Mouse (Mus musculus) forebrain, embryonic 11.5 days (tissue): ENCODE results near the gene Nprl3. TPM values are rescaled to one million over a fixed set of nuclear protein-coding genes. Genes with fewer than 3 reads are reported as not detected.
"Not testable (repeated sequence)": the region's sequence is repeated elsewhere in the genome, so short reads cannot be mapped to it uniquely, and the experiment has no call there.

Experiments
- ATAC-seq: fragments of 200-750 bp; cut with Nextera tagmentation; replicated peaks from 2 replicates; pipeline ENCODE4 v1.8.0; 2017; ENCODE audit warnings: moderate TSS enrichment; ENCODE audit not compliant: low FRiP score
- DNase-seq: peaks from one replicate; pipeline ENCODE4 v3.0.0-alpha.2; 2017; ENCODE audit warnings: low spot score
- H3K27ac ChIP-seq: fragments of 300-500 bp; sonication (generic); 2 replicates; pipeline ENCODE4 v1.5.1; 2014; ENCODE audit warnings: low read depth, low read length
- H3K27me3 ChIP-seq: fragments of 300-500 bp; sonication (generic); 2 replicates; pipeline ENCODE4 v1.6.1; 2014; ENCODE audit warnings: mild to moderate bottlenecking, low read length, mixed read lengths; ENCODE audit not compliant: control insufficient read depth, insufficient read depth
- H3K36me3 ChIP-seq: fragments of 300-500 bp; sonication (generic); 2 replicates; pipeline ENCODE4 v1.6.1; 2014; ENCODE audit warnings: mild to moderate bottlenecking, low read length, moderate library complexity, mixed read lengths; ENCODE audit not compliant: control insufficient read depth, insufficient read depth
- H3K4me1 ChIP-seq: fragments of 300-500 bp; sonication (generic); replicated peaks from 2 replicates; pipeline ENCODE4 v1.6.1; 2014; ENCODE audit warnings: low read length, mixed read lengths; ENCODE audit not compliant: control insufficient read depth, insufficient read depth
- H3K4me2 ChIP-seq: fragments of 300-500 bp; sonication (generic); 2 replicates; pipeline ENCODE4 v1.6.1; 2014; ENCODE audit warnings: low read depth, mild to moderate bottlenecking, low read length, moderate library complexity, mixed read lengths; ENCODE audit not compliant: severe bottlenecking
- H3K4me3 ChIP-seq: fragments of 300-500 bp; sonication (generic); 2 replicates; pipeline ENCODE4 v1.5.1; 2014; ENCODE audit warnings: low read depth, low read length
- H3K9ac ChIP-seq: fragments of 300-500 bp; sonication (generic); 2 replicates; pipeline ENCODE4 v1.6.1; 2014; ENCODE audit warnings: low read length
- H3K9me3 ChIP-seq: fragments of 300-500 bp; sonication (generic); 2 replicates; pipeline ENCODE4 v1.6.1; 2016; ENCODE audit warnings: low read length, mixed read lengths; ENCODE audit not compliant: control insufficient read depth
- WGBS: fragments of 180-500 bp; shearing (Covaris S2); extraction: QIAGEN DNeasy Blood & Tissue Kit; methylation state at CpG from one replicate; pipeline ENCODE4 v1.1.7; 2014; 5-methylcytosine and 5-hydroxymethylcytosine counted together
- polyA plus RNA-seq: library from polyadenylated mRNA; unstranded; fragments of >200 nt; fragmentation: Nextera tagmentation; extraction: Ambion mirVana; gene quantifications from 2 replicates; pipeline ENCODE4 v1.2.1, GENCODE M21; 2014

Nprl3 gene
- polyA plus RNA-seq, 1 experiment from 2014 or later, result 44.5 TPM

- no peaks in the 10 kb centered on the region for H3K9me3 ChIP-seq
- WGBS, result 63% methylated on average over 14 of the region's 17 CpGs
- no peak overlapping the region for H3K9ac ChIP-seq
- H3K27ac ChIP-seq, result no peak overlapping the region
- ATAC-seq (no peak), DNase-seq (no peak)
- no peaks in the 10 kb centered on the region; the same call in 1 of the 2 replicates for H3K27me3 ChIP-seq
- H3K4me3 ChIP-seq, result no peak overlapping the region
- peak overlapping the region; percentile 41 for H3K4me2 ChIP-seq
- H3K4me1 ChIP-seq, result no peaks in the 10 kb centered on the region
- H3K36me3 ChIP-seq, result no peaks in the 10 kb centered on the region
These were observed 33.1 kb upstream of the Nprl3 start for GRCm38 (mm10) chr11:32300279-32301267.

- DNase-seq, result peak; percentile 75
- not testable (repeated sequence) for ATAC-seq
These were observed 32.4 kb upstream of the Nprl3 start, which contains the start of gene Hbq1a for GRCm38 (mm10) chr11:32299865-32300264. TSS of gene Hbq1a (plus strand) at chr11:32300069.

DNA sequence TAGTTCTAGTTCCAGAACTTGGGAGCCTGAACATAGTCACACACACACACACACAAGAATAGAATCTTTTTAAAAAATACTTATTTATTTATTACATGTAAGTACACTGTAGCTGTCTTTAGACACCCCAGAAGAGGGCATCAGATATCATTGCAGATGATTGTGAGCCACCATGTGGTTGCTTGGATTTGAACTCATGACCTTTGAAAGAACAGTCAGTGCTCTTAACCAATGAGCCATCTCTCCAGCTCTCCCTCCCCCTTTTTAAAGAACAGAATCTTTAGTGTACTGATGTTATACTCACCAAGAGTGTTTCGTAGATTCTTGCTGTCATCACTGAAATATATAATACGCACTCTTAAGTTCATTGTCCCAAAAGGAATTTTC is 31.0 kb upstream of the Nprl3 start:
- WGBS, result 94% methylated on average over 2 of the region's 2 CpGs
- no peaks in the 10 kb centered on the region; the same call in 1 of the 2 replicates for H3K27me3 ChIP-seq

More at GRCm38 (mm10) chr11:32299865-32300264, 32.4 kb upstream of the Nprl3 start, which contains the start of gene Hbq1a:
- peak within 1 kb of the TSS; percentile 41 for H3K4me2 ChIP-seq
- H3K4me1 ChIP-seq, H3K36me3 ChIP-seq, H3K27ac ChIP-seq, H3K27me3 ChIP-seq, H3K9me3 ChIP-seq, H3K9ac ChIP-seq, H3K4me3 ChIP-seq: not testable (repeated sequence)
- WGBS, result 6% methylated on average over 16 of the region's 16 CpGs

GRCm38 (mm10) chr11:32297866-32298531 is 30.5 kb upstream of the Nprl3 start:
- H3K4me3 ChIP-seq, result no peak overlapping the region
- ATAC-seq (no peak), DNase-seq (no peak)
- H3K4me1 ChIP-seq, result no peaks in the 10 kb centered on the region
- WGBS, result 92% methylated on average over 1 of the region's 1 CpGs
- no peak overlapping the region for H3K27ac ChIP-seq
- no peaks in the 10 kb centered on the region for H3K9me3 ChIP-seq
- no peaks in the 10 kb centered on the region; the same call in 1 of the 2 replicates for H3K27me3 ChIP-seq
- H3K9ac ChIP-seq, result no peak overlapping the region
- H3K36me3 ChIP-seq, result no peaks in the 10 kb centered on the region
- no peak overlapping the region for H3K4me2 ChIP-seq

More for the DNA sequence above, 31.0 kb upstream of the Nprl3 start:
- DNase-seq, result no peak
- no peak for ATAC-seq
- no peak overlapping the region for H3K4me3 ChIP-seq
- H3K27ac ChIP-seq, result no peak overlapping the region
- H3K36me3 ChIP-seq, result no peaks in the 10 kb centered on the region
- no peaks in the 10 kb centered on the region for H3K4me1 ChIP-seq
- no peaks in the 10 kb centered on the region for H3K9me3 ChIP-seq
- no peak overlapping the region for H3K9ac ChIP-seq
- no peak overlapping the region for H3K4me2 ChIP-seq

GRCm38 (mm10) chr11:32297417-32297816 is 29.9 kb upstream of the Nprl3 start:
- H3K27ac ChIP-seq, H3K4me1 ChIP-seq, H3K4me2 ChIP-seq, DNase-seq, H3K9ac ChIP-seq, H3K9me3 ChIP-seq, H3K27me3 ChIP-seq, H3K36me3 ChIP-seq, H3K4me3 ChIP-seq, ATAC-seq: not testable (repeated sequence)
- WGBS, result 39% methylated on average over 2 of the region's 2 CpGs

DNA sequence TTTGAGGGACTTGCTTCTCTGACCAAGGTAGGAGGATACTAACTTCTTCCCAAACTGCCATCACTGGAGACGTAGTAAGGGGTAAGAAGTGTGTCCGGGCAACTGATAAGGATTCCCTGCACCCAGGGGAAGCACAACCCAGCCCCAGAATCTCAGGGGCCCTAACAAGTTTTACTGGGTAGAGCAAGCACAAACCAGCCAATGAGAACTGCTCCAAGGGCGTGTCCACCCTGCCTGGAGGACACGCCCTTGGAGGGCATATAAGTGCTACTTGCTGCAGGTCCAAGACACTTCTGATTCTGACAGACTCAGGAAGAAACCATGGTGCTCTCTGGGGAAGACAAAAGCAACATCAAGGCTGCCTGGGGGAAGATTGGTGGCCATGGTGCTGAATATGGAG is 28.7 kb upstream of the Nprl3 start, which contains the start of gene Hba-a2:
Gene Hba-a2 (plus strand): TSS at position 287 of the 400 bp plus-strand sequence.
- H3K4me3 ChIP-seq, H3K27ac ChIP-seq, H3K36me3 ChIP-seq, H3K4me2 ChIP-seq, H3K9me3 ChIP-seq, DNase-seq, H3K27me3 ChIP-seq, H3K4me1 ChIP-seq, H3K9ac ChIP-seq, ATAC-seq: not testable (repeated sequence)
- WGBS, result no CpG with 5 or more reads among the region's 4 CpGs

GRCm38 (mm10) chr11:32293479-32293878 is 26.0 kb upstream of the Nprl3 start:
- DNase-seq, H3K9me3 ChIP-seq, H3K27me3 ChIP-seq, H3K4me2 ChIP-seq, H3K36me3 ChIP-seq, H3K4me1 ChIP-seq, H3K4me3 ChIP-seq, H3K27ac ChIP-seq, H3K9ac ChIP-seq, ATAC-seq: not testable (repeated sequence)
- WGBS, result 69% methylated on average over 3 of the region's 3 CpGs

GRCm38 (mm10) chr11:32292819-32293218 is 25.3 kb upstream of the Nprl3 start:
- H3K4me1 ChIP-seq, H3K9ac ChIP-seq, H3K27me3 ChIP-seq, DNase-seq, H3K36me3 ChIP-seq, H3K4me2 ChIP-seq, H3K4me3 ChIP-seq, H3K9me3 ChIP-seq, ATAC-seq, H3K27ac ChIP-seq: not testable (repeated sequence)
- WGBS, result 84% methylated on average over 4 of the region's 4 CpGs
